Mouse (Mus musculus) ES-E14 (cell line): ENCODE results near the gene P2rx1.

Experiments used
- CHD2 ChIP-seq: IDR thresholded peaks from 2 replicates; pipeline ENCODE4 v1.6.1; 2014; ENCODE audit warnings: mild to moderate bottlenecking, low read depth, low read length, inconsistent platforms
- HCFC1 ChIP-seq: IDR thresholded peaks from 2 replicates; pipeline ENCODE4 v1.6.1; 2012; ENCODE audit warnings: low read length, inconsistent platforms, borderline replicate concordance; ENCODE audit not compliant: insufficient read depth
- MAFK ChIP-seq: IDR thresholded peaks from 2 replicates; pipeline ENCODE4 v1.6.1; 2014; ENCODE audit warnings: mild to moderate bottlenecking, low read depth, low read length, inconsistent platforms; ENCODE audit not compliant: insufficient read depth
- ZC3H11A ChIP-seq: IDR thresholded peaks from 2 replicates; pipeline ENCODE4 v1.6.1; 2012; ENCODE audit warnings: low read depth, mild to moderate bottlenecking, inconsistent platforms, low read length, borderline replicate concordance
- ZNF384 ChIP-seq: IDR thresholded peaks from 2 replicates; pipeline ENCODE4 v1.6.1; 2012; ENCODE audit warnings: low read depth, low read length, inconsistent platforms

DNA sequence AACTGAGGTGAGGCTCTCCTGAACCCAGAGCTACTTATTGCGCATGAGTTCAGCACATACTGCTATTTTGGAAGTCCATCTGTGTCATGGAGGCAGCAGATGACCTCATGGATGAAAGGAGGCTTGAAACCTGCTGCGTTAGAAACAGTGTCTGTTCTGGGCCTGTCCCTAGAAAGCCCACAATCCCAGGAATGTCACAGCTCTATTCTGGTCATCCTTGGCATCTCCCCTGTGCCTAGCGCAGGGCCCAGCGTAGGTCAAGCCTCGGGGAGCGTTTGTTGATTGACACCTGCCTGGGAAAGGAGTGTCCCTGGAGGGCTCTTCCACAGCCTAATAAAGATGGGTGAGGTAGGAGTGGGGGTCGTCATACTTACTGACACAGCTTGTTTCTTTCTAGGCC lies 37.2 kb downstream of the P2rx1 start:
- no peak for TF ChIP-seq CHD2
- TF ChIP-seq HCFC1: no peak
- no peak for TF ChIP-seq ZC3H11A
- TF ChIP-seq MAFK: no peak
- TF ChIP-seq ZNF384: no peak
